Mouse (Mus musculus): ENCODE data around the gene Tkt. TPM values are rescaled to one million over a fixed set of nuclear protein-coding genes. Genes with fewer than 3 reads are reported as not detected.
A peak's percentile ranks its signal among the peaks of the same experiment; 100 is the strongest.
"Not testable (repeated sequence)": the region's sequence is repeated elsewhere in the genome, so short reads cannot be mapped to it uniquely, and the experiment has no call there.

Gene Tkt
- 195 and 196 TPM in 2 replicates for total RNA-seq (2015)
- total RNA-seq (2017) = 517 and 539 TPM in 2 replicates

DNA sequence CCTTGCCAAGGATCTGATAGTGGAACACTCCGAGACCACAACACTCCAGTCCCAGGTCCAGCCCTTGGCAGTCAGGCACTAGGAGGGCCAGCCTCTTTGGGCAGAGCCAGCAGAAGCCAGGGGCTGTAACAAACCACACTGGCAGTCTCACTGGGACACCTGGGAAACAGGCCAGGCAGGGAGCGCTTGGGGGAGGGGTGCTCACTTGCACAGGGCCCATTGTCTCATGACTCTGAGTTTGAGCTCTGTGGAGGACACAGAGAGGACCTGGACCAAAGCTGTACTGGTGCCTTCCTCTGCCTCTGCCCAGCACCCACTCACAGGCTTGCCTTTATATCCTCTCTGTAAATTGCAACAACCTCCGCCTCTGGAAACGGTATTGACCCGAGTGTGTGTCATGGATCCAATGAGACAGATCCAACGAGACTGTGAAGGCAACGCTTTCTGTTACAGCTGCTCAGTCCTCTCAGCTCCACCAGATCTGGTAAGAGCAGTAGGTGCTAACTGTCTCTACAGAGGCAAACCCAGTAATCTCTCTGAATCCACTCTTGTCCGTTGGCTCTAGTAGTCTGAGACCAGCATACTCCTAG is at the start of gene Tkt:
Tkt (plus strand) TSS at position 229 of the 590 bp plus-strand sequence.
- ATAC-seq (ENCODE audit: poor library complexity, severe bottlenecking) = 0 out of 2 replicates have a peak, but pooled peaks have one; percentile 1

DNA sequence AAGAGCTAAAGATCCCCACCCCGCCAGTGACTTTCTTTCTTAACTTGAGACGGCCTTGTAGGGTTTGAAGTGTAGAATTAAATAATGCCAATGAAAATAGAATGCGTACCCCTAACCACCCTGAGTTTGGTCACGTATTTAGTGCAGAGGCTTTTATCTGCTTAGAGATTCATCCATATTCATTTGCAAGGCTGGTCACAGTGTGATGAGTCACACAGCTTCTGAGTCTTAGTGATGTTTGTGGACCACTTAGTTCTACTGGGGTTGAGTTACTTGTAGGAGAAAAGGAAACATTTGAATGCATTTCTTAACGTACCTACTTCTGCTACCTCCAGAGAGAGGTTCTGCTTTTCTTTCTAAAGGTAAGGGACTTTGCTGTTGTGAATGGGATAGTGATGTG is 43.2 kb upstream of the Tkt start:
- peak; percentile 30; the same call in 1 of the 2 replicates for ATAC-seq (ENCODE audit: poor library complexity, severe bottlenecking)

DNA sequence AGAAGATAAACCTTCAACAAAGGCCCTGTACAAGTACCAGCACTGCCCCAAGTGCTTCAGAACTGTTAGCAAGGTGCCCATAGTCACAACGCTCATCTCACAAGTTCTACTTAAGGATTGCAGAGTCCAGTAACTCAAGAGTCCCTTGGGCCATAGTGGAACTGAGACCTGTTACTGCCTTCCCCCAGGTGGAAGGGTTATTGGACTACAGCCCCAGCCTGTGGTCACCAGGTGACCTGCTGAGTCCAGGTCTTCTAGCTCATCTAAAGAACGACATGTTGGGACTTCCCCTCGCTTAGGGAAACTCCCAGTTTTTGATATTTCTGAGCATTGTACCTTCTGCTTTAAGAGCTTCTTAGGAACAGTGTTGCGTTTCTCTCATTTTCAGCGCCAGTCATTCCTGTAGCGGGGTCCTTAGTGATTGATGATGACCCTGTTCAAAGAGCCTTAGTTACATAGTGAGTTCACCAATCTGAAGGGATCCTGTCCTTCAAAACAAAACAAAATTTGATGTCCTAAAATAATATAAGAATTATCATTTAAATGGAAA is 37.9 kb upstream of the Tkt start:
- no peak for ATAC-seq (ENCODE audit: poor library complexity, severe bottlenecking)

DNA sequence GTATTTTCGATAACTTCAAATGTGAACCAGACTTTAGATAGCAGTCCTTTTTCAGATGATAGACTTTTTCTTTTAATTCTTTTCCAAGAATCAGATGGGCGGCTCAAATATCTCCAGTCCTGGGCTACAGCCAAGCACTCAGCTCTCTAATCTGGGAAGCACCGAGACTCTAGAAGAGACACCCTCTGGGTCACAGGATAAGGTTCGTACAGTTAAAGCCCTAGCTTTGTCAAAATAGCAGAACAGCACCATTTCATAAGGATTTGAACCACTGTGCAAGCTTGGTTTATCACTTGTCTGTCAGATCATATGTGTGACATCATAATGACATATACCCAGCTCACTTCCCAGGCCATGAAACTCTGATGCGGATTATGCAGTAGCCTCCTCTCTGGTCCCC is 35.3 kb upstream of the Tkt start:
- no peak for ATAC-seq (ENCODE audit: poor library complexity, severe bottlenecking)

DNA sequence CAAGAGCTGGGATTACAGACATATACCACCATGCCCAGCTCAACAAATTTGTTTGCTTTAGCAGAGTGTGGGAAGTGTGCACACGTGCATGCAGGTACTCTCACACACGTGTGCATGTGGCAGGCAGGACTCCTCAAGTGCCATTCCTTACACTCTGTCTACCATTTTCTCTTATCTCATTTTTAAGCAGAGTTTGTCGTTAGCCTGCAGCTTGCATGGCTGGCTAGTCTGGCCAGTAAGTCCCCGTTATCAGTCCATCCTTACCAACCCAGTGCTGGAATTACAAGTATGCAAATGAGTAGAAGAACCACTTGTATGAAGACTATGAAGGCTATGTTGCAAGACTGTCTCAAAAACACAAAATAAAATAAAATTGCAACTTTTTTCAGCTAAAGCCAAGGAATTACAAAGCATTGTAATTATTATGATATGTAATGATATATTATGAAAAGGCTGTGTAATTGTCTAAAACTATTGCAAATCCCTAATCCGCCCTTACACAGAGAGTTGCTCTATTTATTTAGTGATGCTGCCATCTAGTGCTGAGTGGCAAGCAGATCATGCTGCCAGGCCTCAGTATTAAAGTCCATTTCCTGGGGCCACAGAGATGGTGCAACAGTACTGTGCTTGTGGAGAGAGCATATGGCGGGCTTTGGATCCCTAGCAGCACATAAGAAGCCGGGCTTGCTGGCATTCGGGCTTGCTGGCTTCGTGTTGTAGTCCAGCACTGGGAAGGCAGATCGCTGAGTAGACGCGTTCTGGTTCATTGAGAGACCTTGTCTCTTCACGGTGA is 32.0 kb upstream of the Tkt start:
- peak; percentile 40; the same call in 1 of the 2 replicates for ATAC-seq (ENCODE audit: poor library complexity, severe bottlenecking)

DNA sequence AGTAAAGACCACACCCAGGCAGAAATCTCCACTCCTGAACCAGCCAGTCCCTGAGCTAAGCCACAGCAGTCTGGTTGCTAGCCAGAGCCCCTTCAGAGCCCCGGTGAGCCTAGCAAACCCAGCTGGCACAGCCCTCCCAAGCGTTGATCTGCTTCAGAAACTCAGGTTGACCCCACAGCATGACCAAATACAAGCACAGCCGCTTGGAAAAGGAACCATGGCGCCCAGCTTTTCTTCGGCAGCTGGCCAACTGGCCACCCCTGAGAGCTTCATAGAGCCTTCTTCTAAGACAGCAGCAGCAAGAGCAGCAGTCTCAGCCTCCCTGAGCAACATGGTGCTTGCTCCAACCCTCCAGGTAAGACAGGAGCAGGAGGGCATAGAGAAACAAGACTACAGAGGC is 28.8 kb upstream of the Tkt start:
- ATAC-seq (ENCODE audit: poor library complexity, severe bottlenecking) = no peak

DNA sequence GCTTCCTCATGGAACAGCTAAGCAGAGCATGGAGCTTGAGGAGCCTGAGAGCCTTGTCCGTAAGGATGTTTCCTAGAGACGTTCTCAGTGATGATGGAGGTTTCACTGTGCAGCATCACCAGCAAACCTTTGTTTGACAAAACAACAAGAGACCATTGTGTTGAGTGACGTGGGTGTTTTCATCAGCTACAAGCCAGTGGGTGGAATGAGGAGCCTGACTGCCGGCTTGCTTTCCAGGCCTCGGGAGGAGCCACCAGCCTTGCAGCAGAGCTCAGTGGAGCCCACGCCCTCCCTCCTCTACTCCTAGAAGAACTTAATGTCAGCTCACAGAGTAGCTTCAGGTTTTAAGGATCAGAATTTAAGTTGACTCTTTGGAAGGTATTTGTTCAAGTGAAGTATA is 24.8 kb upstream of the Tkt start:
- no peak for ATAC-seq (ENCODE audit: poor library complexity, severe bottlenecking)

DNA sequence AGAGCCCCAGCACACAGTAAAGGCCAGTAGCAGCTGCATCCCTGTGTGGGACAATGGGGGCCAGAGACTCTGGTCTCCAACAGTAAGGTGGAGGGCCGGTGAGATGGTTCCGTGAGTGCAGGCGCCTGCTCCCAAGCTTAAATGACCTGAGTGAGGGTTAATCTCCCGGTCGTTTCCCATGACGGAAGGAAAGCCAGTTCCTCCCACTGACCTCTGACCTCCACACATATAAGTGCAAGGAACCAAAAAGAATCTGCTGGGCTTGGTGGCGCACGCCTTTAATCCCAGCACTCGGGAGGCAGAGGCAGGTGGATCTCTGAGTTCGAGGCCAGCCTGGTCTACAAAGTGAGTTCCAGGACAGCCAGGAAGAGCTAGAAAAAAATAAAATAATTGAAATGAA is 19.8 kb upstream of the Tkt start:
- no peak for ATAC-seq (ENCODE audit: poor library complexity, severe bottlenecking)

DNA sequence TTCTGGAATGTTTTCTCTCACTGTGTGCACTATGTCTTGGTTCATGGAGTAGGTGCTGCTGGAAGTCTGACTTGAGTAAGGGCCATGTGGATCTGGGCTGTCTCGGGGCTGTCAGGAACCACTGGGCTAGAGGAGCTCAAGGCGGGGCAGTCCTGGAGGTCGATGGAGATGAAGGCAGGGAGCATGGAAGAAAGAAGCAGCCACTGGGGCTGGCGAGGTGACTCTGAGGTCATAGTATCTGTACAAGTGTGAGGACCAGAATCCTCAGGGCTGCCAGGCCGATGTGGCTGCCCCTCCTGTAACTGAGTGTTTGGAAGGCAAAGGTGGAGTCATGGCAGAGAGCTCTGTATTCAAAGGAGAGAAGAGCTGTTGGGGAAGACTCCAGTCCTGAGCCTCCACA is 19.2 kb upstream of the Tkt start:
- ATAC-seq (ENCODE audit: poor library complexity, severe bottlenecking) = no peak

DNA sequence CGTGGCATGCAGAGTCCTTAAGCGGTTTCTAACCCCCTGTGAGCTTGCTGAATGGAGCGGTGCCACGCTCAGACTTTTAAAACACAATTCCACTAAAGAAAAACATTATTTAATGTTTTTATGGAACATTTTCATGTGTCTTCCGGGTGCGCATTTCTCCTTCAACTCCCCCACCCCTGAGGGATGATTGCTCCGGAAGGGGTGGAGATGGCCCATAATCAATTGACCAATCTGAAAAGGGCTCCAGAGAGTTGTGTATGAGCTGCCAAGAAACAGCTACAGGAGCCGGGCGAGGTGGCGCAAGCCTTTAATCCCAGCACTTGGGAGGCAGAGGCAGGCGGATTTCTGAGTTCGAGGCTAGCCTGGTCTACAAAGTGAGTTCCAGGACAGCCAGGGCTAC is 18.7 kb upstream of the Tkt start:
- no peak for ATAC-seq (ENCODE audit: poor library complexity, severe bottlenecking)

DNA sequence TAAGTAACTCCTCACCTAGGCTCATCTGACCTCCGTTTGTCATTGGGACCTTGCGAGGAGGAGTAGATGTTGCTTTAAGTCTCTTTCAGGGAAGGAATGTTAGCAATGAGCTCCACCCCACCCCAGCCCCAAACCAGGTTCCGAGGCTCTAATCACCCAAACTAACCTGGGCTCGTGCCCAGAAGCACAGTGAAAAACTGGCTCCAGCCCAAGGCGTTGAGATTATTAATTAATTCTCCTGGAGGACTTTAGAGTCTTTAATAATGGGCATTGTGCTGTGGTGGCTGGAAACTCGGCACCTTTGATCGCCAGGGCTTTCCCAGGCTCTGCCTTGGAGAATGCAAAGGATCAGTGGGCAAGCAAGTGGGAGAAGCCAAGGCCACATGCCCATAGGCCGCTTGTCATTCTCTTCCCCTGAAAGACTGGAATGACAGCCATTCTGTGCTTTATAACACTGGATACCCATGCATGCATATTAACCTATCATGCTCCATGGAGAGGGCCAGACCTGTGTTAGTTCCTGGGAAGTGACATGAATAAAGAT is 17.4 kb upstream of the Tkt start:
- no peak for ATAC-seq (ENCODE audit: poor library complexity, severe bottlenecking)

DNA sequence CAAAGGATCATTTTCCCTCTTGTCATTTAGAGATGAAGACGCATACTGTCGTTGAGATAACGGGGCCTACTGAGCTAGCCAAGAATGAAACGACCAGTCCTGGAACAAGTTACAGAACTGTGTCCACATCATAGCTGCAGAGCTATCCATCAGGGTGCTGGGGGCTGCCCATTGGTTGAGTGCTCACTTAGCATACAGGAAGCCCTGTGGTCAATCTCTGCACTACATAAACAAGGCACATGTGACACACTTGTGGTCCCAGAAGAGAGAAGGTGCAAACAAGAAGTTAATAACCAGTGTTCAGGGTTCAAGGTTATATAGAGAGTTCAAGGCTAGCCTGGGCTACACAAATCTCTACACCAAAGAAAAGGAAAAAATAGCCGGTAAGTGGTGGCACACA is 16.7 kb upstream of the Tkt start:
- ATAC-seq (ENCODE audit: poor library complexity, severe bottlenecking) = no peak

DNA sequence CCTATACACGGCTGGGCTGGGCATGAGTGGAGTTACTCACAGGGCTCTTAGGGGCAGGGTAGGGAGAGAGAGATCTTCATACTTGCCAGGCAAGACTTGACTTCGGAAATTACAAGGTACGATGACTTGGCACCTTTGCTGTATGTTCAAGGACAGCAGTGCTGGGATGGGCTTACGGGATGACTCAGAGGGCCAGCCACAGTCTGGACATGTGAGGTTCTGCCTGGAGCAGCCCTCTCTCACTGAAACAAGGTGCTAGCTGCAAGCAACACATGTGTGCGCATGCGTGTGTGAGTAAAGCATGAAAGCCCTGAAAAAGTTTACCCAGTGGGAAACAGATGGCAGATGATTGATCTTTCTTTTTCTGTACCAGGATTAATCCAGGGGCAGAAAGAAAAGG is 16.3 kb upstream of the Tkt start:
- ATAC-seq (ENCODE audit: poor library complexity, severe bottlenecking) = no peak

DNA sequence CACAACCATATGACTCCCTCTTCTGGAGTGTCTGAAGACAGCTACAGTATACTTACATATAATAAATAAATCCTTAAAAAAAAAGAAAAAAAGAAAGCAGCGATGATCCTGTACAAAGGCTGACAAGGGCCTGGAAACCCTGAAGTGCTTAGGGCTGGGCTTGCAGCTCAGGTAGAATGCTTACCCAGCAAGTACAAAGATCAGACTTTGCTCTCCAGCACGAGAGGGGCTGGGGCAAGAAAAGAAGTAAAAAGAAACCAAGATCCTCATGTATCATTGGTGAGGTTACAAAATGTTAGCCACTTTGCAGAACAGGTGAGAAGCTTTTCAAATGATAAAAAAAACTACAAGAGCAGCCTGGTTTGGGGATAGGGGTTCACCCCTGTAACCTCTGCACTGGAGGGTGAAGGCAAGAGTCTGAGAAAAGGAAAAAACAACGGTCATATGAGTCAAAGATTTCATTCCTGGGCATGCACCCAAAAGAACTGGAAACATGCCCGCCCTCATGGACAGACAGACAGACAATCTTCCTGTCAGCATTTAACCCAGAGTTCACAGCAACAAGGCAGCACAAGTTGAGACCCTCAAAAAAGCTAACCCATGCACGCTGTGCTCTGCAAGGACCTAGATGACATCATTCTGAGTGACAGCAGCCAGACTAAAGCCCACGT is 14.2 kb upstream of the Tkt start:
- no peak for ATAC-seq (ENCODE audit: poor library complexity, severe bottlenecking)

DNA sequence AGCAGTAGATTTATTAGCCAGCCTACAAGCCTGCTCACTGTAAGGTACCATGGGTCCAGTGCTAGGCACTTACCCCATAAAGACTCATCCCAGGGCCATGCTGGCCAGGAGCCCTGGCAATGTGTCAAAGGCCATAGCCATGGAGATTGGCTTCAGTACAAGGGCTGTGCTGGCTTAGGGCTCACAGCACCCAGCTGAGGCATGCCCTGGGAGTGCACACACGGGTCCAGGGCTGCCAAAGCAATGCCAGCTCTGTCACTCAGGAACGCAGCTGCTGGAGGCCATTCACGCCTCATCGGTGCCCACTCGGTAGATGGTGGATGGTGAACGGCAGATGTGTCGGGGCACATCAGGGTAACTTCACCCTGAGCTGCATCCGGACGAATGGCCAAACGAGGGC is 6.6 kb upstream of the Tkt start:
- no peak for ATAC-seq (ENCODE audit: poor library complexity, severe bottlenecking)

DNA sequence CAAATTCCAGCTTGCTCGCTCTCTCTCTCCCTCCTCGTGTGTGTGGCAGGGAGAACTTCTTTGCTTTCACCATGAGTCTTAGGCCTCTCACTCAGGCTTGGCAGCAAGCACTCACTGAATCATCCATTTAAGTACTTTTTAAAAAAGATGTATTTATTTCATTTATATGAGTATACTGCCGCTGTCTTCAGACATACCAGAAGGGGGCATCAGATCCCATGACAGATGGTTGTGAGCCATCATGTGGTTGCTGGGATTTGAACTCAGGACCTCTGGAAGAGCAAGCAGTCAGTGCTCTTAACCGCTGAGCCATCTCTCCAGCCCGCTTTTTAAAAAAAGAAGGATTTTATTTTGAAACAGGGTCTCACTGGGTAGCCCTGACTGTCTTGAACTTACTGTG is 4.8 kb upstream of the Tkt start:
- not testable (repeated sequence) for ATAC-seq (ENCODE audit: poor library complexity, severe bottlenecking)

DNA sequence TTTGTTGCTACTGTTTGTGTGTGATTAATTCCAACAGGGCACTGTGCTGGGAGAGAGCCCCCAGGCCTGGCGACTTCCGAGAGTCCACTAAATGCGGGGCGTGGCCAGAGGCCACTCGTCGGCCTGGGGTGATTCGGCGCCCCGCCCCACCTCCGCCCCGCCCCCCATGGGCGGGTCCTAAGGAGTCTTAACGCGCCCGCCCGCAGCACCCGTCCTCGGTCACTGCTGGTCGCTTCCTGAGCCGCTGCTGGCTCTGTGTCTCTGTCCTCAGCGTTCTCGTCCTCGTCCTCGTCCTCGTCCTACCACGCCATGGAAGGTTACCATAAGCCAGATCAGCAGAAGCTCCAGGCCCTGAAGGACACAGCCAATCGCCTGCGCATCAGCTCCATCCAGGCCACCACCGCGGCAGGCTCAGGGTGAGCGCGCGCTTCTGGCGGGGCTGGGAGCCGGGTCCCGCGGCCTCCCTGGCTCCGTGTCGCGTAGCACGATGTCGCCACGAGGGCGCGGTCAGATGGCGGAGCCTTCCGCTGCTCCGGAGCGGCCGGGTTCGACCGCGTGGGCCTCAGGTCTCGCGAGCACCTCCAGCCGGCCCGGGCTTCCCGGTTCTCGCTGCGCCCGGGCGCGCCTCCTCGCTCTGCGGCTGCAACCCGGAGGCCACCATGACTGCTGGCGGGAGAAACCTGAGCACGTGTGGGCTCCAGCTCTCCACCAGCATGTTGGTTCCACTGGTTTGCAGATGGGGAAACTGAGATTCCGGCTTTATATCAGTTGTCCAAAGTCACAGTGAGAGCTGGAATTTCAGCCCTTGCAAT is 1.0 kb downstream of the Tkt start:
- peak; percentile 78 for ATAC-seq (ENCODE audit: poor library complexity, severe bottlenecking)

DNA sequence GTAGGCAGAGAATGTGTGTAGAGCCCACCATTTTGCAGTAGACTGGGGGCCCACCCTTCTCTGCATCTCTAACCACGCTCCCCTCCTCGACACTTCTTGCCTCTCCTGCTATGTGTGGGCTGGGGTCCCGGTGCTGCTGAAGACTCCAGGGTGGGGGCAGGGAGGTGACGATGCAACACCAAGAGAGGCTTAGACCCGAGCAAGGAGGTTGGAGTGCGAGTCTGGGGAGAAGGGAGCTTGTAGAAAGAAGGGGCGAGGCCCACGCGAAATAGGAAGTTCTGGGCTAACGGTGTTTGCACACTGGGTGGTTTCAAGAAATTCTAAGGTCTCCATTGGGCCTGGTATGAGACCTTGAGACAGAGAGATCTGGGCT is 1.6 kb downstream of the Tkt start:
- peak; percentile 25 for ATAC-seq (ENCODE audit: poor library complexity, severe bottlenecking)

DNA sequence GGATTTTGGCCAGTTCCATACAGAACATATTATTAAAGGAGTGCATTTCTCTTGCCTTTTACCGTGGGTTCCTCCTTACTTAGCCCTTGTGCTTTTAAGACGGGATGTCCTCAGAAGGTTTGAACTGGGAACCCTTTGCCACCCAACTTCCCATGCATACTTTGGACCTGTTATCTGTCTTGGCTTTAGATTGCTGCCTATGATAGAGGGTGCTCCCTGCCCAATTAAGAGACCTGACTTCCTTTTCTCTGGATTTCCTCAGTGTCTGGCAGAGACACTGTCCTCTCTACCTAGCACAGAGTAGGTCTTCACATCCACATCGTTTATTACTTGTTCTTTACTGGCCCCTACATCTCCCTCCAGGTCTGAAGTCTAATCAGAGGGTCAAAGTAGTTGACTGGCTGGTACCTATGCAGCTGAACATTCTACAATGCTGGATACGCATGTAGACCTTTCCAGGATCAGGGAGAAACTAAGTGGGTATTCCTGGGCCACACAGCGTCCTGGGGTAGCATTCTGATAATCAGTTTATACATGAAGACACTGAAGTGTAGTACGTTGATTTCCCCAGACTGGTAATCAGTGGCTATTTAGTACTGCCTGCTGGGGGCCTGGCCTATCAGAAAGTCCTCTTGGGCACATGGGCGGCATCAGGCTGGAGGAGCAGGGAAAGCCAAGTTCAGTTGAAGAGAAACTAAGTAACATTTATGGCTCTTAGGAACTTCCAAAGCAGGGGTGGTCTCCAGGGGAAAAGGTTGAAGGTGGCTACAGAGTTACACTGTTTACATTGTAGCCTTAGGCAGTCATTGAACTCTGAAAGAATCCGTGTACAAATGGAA is 2.3 kb downstream of the Tkt start:
- ATAC-seq (ENCODE audit: poor library complexity, severe bottlenecking) = no peak

DNA sequence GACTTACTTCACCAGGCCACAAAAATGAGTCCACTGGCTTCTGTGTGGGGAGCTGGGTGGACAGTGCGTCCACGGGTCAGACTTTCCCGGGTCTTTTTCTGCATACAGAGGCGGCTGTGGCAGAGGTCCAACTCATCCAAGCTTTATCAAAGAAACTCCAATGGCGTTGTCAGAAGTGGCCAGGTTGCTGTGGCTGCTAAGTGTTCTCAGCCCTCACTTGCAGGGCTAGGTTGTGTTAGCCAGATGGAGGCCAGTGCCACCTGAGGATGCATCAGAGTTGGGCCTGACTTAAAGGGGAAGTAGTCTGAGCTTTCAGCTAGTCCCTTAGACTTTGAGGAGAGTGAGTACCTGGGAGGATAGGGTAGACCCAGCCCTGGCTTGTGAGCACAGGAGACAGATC is 3.4 kb downstream of the Tkt start:
- no peak for ATAC-seq (ENCODE audit: poor library complexity, severe bottlenecking)
